Mouse (Mus musculus): Measurements from ENCODE around the gene Mpp6. TPM values are rescaled to one million over a fixed set of nuclear protein-coding genes. Genes with fewer than 3 reads are reported as not detected.
A peak's percentile ranks its signal among the peaks of the same experiment; 100 is the strongest.

Mpp6 gene
- polyA plus RNA-seq (2015; fragmentation: Nextera tagmentation; extraction: Ambion mirVana): 74.5 and 76.8 TPM in 2 replicates

- H3K36me3 ChIP-seq: no peaks in the 10 kb centered on the region
- peaks cover 26% of the 10 kb centered on the region for H3K4me1 ChIP-seq
- H3K9me3 ChIP-seq: no peaks in the 10 kb centered on the region
- H3K27ac ChIP-seq (replicated peaks): peak within 1 kb of the TSS; percentile 91
- WGBS: under 1% methylated on average over 67 of the region's 74 CpGs
- peak; percentile 86 for ATAC-seq (replicated peaks)
- H3K27me3 ChIP-seq: no peaks in the 10 kb centered on the region
- peak within 1 kb of the TSS; percentile 94 for H3K4me2 ChIP-seq (replicated peaks)
- peak within 1 kb of the TSS; percentile 88 for H3K9ac ChIP-seq (replicated peaks)
- H3K4me3 ChIP-seq: peak within 1 kb of the TSS; percentile 86
These were observed at the start of gene Mpp6 for GRCm38 (mm10) chr6:50109757-50110378. TSS of gene Mpp6 (plus strand) at chr6:50110241.

- 84% methylated on average over 6 of the region's 6 CpGs for WGBS
- no peak overlapping the region for H3K4me2 ChIP-seq (replicated peaks)
- no peaks in the 10 kb centered on the region for H3K36me3 ChIP-seq
- H3K27me3 ChIP-seq: no peaks in the 10 kb centered on the region
- no peaks in the 10 kb centered on the region for H3K4me1 ChIP-seq
- ATAC-seq (replicated peaks): no peak
- no peaks in the 10 kb centered on the region for H3K9me3 ChIP-seq
- H3K27ac ChIP-seq (replicated peaks): no peak overlapping the region
- H3K4me3 ChIP-seq: no peak overlapping the region
- no peak overlapping the region for H3K9ac ChIP-seq (replicated peaks)
These were observed 43.9 kb upstream of the Mpp6 start for GRCm38 (mm10) chr6:50066172-50066571.

GRCm38 (mm10) chr6:50068490-50068889, 41.6 kb upstream of the Mpp6 start:
- Histone ChIP-seq H3K4me3 (no peak overlapping the region), H3K4me1 (no peaks in the 10 kb centered on the region), H3K27ac (replicated peaks) (no peak overlapping the region), H3K9me3 (no peaks in the 10 kb centered on the region), H3K36me3 (no peaks in the 10 kb centered on the region), H3K9ac (replicated peaks) (no peak overlapping the region), H3K4me2 (replicated peaks) (no peak overlapping the region), H3K27me3 (no peaks in the 10 kb centered on the region)
- ATAC-seq (replicated peaks): no peak

GRCm38 (mm10) chr6:50075248-50075647, 34.8 kb upstream of the Mpp6 start:
- Histone ChIP-seq H3K4me1 (no peaks in the 10 kb centered on the region), H3K9ac (replicated peaks) (no peak overlapping the region), H3K4me3 (no peak overlapping the region), H3K9me3 (no peaks in the 10 kb centered on the region), H3K36me3 (no peaks in the 10 kb centered on the region), H3K4me2 (replicated peaks) (no peak overlapping the region), H3K27ac (replicated peaks) (no peak overlapping the region), H3K27me3 (no peaks in the 10 kb centered on the region)
- WGBS: 93% methylated on average over 3 of the region's 3 CpGs
- no peak for ATAC-seq (replicated peaks)

- Histone ChIP-seq H3K4me2 (replicated peaks) (no peak overlapping the region), H3K4me3 (no peak overlapping the region), H3K9ac (replicated peaks) (no peak overlapping the region), H3K4me1 (no peaks in the 10 kb centered on the region), H3K27me3 (no peaks in the 10 kb centered on the region), H3K9me3 (no peaks in the 10 kb centered on the region), H3K36me3 (no peaks in the 10 kb centered on the region), H3K27ac (replicated peaks) (no peak overlapping the region)
- WGBS: 61% methylated on average over 2 of the region's 2 CpGs
- no peak for ATAC-seq (replicated peaks)
These were observed 33.6 kb upstream of the Mpp6 start for GRCm38 (mm10) chr6:50076473-50076872.

GRCm38 (mm10) chr6:50080431-50080830, 29.6 kb upstream of the Mpp6 start:
- WGBS: 51% methylated on average over 7 of the region's 7 CpGs
- Histone ChIP-seq H3K4me2 (replicated peaks) (no peak overlapping the region), H3K4me3 (no peak overlapping the region), H3K27me3 (no peaks in the 10 kb centered on the region), H3K4me1 (no peaks in the 10 kb centered on the region), H3K27ac (replicated peaks) (no peak overlapping the region), H3K9ac (replicated peaks) (no peak overlapping the region), H3K9me3 (no peaks in the 10 kb centered on the region), H3K36me3 (no peaks in the 10 kb centered on the region)
- no peak for ATAC-seq (replicated peaks)

- WGBS: 78% methylated on average over 4 of the region's 4 CpGs
- H3K9ac ChIP-seq (replicated peaks): no peak overlapping the region
- H3K4me3 ChIP-seq: no peak overlapping the region
- no peak for ATAC-seq (replicated peaks)
- no peaks in the 10 kb centered on the region for H3K36me3 ChIP-seq
- no peaks in the 10 kb centered on the region for H3K27me3 ChIP-seq
- no peaks in the 10 kb centered on the region for H3K4me1 ChIP-seq
- no peak overlapping the region for H3K27ac ChIP-seq (replicated peaks)
- no peaks in the 10 kb centered on the region for H3K9me3 ChIP-seq
- H3K4me2 ChIP-seq (replicated peaks): no peak overlapping the region
These were observed 24.8 kb upstream of the Mpp6 start for GRCm38 (mm10) chr6:50085206-50085605.

- no peaks in the 10 kb centered on the region for H3K27me3 ChIP-seq
These were observed 20.7 kb upstream of the Mpp6 start for GRCm38 (mm10) chr6:50089333-50089732.

GRCm38 (mm10) chr6:50090221-50090620, 19.8 kb upstream of the Mpp6 start:
- Histone ChIP-seq H3K36me3 (no peaks in the 10 kb centered on the region), H3K9me3 (no peaks in the 10 kb centered on the region), H3K9ac (replicated peaks) (no peak overlapping the region), H3K4me1 (no peaks in the 10 kb centered on the region), H3K4me3 (no peak overlapping the region), H3K4me2 (replicated peaks) (no peak overlapping the region), H3K27me3 (no peaks in the 10 kb centered on the region), H3K27ac (replicated peaks) (no peak overlapping the region)
- ATAC-seq (replicated peaks): no peak
- 78% methylated on average over 7 of the region's 7 CpGs for whole genome bisulfite sequencing

More at GRCm38 (mm10) chr6:50089333-50089732, 20.7 kb upstream of the Mpp6 start:
- Histone ChIP-seq H3K36me3 (no peaks in the 10 kb centered on the region), H3K9ac (replicated peaks) (no peak overlapping the region), H3K4me1 (no peaks in the 10 kb centered on the region), H3K9me3 (no peaks in the 10 kb centered on the region), H3K4me3 (no peak overlapping the region), H3K27ac (replicated peaks) (no peak overlapping the region), H3K4me2 (replicated peaks) (no peak overlapping the region)
- WGBS: 90% methylated on average over 5 of the region's 5 CpGs
- no peak for ATAC-seq (replicated peaks)

GRCm38 (mm10) chr6:50091462-50092154, 18.4 kb upstream of the Mpp6 start:
- H3K27me3 ChIP-seq: no peaks in the 10 kb centered on the region
- WGBS: 62% methylated on average over 7 of the region's 7 CpGs
- no peak for ATAC-seq (replicated peaks)
- no peaks in the 10 kb centered on the region for H3K4me1 ChIP-seq
- no peak overlapping the region for H3K9ac ChIP-seq (replicated peaks)
- no peak overlapping the region for H3K4me3 ChIP-seq
- no peak overlapping the region for H3K27ac ChIP-seq (replicated peaks)
- no peaks in the 10 kb centered on the region for H3K9me3 ChIP-seq
- H3K4me2 ChIP-seq (replicated peaks): no peak overlapping the region
- no peaks in the 10 kb centered on the region for H3K36me3 ChIP-seq

GRCm38 (mm10) chr6:50109201-50109756, 762 bp upstream of the Mpp6 start:
- Histone ChIP-seq H3K9me3 (no peaks in the 10 kb centered on the region), H3K27me3 (no peaks in the 10 kb centered on the region)

GRCm38 (mm10) chr6:50110379-50110941, 419 bp downstream of the Mpp6 start:
- Histone ChIP-seq H3K27me3 (no peaks in the 10 kb centered on the region), H3K4me3 (peak overlapping the region; percentile 86), H3K9ac (replicated peaks) (peak overlapping the region; percentile 88), H3K36me3 (no peaks in the 10 kb centered on the region), H3K9me3 (no peaks in the 10 kb centered on the region), H3K4me2 (replicated peaks) (peak overlapping the region; percentile 94), H3K27ac (replicated peaks) (peak overlapping the region; percentile 91), H3K4me1 (peaks cover 26% of the 10 kb centered on the region)
- ATAC-seq (replicated peaks): peak; percentile 77; the same call in 1 of the 2 replicates
- WGBS: 0% methylated on average over 49 of the region's 72 CpGs

More at GRCm38 (mm10) chr6:50109201-50109756, 762 bp upstream of the Mpp6 start:
- Histone ChIP-seq H3K4me3 (peak overlapping the region; percentile 86), H3K9ac (replicated peaks) (peak overlapping the region; percentile 88), H3K36me3 (no peaks in the 10 kb centered on the region), H3K27ac (replicated peaks) (peak overlapping the region; percentile 91), H3K4me2 (replicated peaks) (peak overlapping the region; percentile 94), H3K4me1 (peaks cover 26% of the 10 kb centered on the region)
- WGBS: 2% methylated on average over 15 of the region's 15 CpGs
- ATAC-seq (replicated peaks): peak; percentile 11; the same call in 1 of the 2 replicates
